Mouse (Mus musculus): ENCODE measurements around the gene Kdm8.

- TF ChIP-seq POLR2AphosphoS2 (IDR thresholded peaks at IDR 0.05; ENCODE audit: insufficient read length, low read depth) (no peak), POLR2A (IDR thresholded peaks at IDR 0.05; ENCODE audit: insufficient read length, low read depth) (no peak), USF1 (IDR thresholded peaks at IDR 0.05; ENCODE audit: low read depth) (no peak), MYOD1 (IDR thresholded peaks at IDR 0.05; ENCODE audit: control insufficient read depth in 1 of 3, insufficient read length in 2 of 3, low read depth in 2 of 3) (no peak), TCF3 (IDR thresholded peaks at IDR 0.05; ENCODE audit: insufficient read length, low read depth) (no peak), TCF12 (IDR thresholded peaks at IDR 0.05; ENCODE audit: insufficient read depth, poor library complexity, severe bottlenecking) (no peak)
These were observed 31.2 kb downstream of the Kdm8 start for GRCm38 (mm10) chr7:125475601-125476251.
